Mouse (Mus musculus): ENCODE results near the gene Zfp651.

The Zfp651 gene

DNA sequence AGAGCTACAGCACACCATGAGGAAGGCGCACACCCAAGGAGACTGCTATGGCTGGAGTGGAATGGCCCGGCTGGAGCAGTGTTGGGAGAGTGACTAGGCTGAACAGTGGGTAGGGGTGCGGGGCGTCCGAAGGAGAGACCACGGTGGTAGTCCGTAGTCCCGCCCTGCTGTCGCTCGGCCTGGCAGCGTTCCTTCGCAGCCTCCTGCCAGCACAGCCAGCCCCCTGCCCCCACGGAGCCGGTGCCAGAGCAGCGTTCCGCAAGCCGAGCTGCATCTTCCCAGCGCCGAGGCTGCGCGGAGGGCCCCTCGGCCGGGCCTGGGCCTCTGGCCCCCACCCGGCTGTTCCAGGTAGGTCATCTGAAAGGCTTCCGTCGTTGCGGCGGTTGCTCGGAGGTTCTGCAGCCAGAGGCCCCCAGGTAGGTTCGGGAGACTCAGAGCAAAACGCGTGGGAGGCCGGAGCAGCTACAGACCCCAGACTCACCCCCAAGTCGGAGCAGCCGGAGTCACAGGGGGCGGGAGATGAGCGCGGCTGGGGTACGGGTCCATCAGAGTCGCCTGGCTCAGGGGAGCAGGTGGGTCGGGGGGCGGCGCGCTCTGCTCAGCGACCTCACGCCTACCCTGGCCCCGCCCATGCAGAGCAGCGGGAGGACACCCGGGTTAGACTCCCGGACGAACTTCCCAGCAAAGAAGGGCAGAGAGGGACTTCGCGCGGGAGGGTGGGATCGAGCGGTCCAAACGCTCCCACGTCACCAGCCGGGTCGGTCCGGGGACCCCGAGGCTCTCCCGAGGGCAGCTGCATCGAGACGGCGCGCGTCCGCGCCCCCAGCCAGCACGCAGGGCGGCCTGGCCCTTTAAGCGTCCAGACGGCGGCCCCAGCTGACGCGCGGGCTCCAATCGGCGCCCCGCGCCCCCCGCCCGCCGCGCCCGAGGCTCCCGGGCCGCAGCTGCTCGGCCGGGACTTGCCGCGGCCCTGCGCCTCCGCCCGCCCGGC is at the start of gene Zfp651:
Zfp651 (plus strand) TSS at position 240 of the 991 bp plus-strand sequence.
- peak; percentile 82 for DNase-seq (ENCODE audit: low spot score)

DNA sequence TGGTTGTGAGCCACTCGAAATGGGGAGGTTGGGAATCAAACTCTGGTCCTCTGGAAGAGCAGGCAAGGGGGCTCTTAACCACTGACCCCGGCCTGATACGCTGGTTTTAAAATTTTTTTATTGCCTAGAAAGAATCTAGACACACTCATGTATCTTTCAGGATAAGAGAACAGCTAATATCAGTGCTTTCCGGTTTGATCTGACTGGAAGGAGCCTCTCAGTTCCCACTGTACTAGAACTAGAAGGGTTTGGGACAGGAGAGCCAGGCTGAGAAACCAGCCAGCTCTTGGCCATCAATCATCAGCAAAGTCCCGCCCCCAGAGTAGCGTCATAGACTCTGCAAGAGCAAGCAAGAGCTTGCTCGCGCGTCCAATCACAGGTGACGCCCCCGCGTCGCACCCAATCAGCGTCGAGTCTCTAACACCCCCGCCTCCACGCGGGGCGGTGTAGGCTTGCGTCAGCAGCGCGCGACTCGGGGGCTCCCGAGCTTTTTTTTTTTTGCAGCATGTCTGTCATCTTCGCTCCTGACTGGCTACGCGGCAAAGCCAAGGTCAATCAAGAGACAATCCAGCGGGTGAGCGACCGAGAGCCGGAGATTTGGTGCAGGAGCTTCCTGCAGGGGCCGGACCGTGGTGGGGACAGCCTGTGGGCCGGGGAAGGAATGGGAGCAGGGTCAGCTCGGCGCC is 49.1 kb upstream of the Zfp651 start, which contains the start of gene Ss18l2:
Ss18l2 (plus strand) TSS at position 432 of the 686 bp plus-strand sequence.
- DNase-seq (ENCODE audit: low spot score), result peak; percentile 99

DNA sequence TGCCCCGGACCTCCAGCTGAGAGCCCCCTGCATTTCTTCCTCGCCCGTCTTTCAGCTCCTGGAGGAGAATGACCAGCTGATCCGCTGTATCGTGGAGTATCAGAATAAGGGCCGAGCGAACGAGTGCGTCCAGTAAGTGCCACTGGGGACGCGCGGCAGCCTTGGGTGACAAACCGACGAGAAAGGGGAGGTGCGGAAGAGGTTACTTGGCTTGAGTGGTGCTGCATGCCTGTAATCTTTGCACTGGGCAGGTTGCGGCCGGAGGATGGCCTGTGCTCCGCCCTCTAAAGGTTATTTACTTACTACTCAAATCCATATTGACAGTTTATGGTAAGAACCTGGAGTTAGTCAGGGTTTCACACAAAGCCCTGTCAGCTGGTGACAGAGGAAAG is 48.5 kb upstream of the Zfp651 start:
- no peak for DNase-seq (ENCODE audit: low spot score)

DNA sequence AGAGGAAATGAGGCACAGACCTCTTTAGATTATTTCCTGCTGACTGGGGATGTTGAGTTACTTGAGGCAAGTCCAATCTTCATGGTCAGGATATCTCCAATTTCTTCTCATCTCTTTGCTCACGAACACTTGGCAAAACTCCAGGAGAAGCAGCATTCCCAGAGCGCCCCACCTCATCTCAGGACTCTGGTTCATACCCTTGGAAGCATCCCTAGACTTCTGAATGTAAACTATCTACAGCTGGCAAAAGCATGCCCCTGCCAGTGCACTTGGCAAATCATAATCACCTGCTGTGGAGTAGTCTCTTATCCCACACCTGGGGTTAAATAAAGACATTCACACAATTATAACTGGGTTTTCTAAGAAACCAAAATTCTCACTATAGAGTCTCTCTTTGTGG is 42.1 kb upstream of the Zfp651 start:
- DNase-seq (ENCODE audit: low spot score), result no peak

DNA sequence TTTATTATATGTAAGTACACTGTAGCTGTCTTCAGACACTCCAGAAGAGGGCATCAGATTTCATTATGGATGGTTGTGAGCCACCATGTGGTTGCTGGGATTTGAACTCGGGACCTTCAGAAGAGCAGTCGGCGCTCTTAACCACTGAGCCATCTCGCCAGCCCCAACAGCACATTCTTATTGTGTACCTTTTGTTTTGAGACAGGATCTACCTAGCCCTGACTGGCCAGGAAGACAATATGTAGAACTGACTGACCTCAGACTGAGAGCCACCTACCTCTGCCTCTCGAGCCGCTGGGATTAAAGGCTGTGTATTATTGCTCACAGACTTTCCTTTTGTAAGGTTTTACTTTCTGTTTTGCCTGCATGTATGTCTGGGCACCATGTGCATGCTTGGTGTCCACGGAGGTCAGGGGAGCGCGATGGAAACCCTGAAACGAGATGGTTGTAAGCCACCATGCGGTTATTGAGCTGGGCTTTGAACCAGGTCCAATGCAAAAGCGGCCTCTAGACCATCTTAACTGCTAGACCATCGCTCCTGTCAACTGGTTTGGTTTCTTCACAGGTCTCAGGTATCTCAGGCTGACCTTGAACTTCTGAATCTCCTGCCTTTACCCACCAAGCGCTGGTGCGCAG is 40.9 kb upstream of the Zfp651 start:
- no peak for DNase-seq (ENCODE audit: low spot score)

DNA sequence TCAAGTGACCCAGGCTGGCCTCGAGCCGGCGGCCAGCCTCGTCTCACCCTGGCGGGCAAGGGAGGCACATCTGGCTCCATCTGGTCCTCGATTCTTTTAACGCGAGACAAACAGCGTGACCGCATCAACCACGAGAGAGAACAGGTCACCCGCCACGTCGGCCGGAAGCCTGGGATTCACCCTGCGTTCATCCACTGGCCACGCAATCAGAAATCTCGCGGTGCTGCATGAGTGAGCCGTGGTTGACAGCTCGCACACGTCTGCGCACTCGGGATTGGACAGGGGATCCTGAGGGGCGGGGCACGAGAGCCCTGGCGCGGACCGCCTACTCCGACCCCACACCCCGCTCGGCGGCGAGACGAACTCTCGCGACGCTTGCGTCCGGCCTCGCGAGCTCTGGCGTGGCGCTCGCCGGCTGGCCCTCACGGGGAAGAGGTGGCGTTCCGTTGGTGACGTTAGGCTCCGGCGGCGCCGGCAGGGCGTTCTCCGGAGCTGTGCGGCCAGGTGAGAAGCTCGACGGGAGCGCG is 40.3 kb upstream of the Zfp651 start, which contains the start of gene Nktr:
Nktr (plus strand) TSS at position 378 of the 527 bp plus-strand sequence.
- DNase-seq (ENCODE audit: low spot score), result peak; percentile 99

DNA sequence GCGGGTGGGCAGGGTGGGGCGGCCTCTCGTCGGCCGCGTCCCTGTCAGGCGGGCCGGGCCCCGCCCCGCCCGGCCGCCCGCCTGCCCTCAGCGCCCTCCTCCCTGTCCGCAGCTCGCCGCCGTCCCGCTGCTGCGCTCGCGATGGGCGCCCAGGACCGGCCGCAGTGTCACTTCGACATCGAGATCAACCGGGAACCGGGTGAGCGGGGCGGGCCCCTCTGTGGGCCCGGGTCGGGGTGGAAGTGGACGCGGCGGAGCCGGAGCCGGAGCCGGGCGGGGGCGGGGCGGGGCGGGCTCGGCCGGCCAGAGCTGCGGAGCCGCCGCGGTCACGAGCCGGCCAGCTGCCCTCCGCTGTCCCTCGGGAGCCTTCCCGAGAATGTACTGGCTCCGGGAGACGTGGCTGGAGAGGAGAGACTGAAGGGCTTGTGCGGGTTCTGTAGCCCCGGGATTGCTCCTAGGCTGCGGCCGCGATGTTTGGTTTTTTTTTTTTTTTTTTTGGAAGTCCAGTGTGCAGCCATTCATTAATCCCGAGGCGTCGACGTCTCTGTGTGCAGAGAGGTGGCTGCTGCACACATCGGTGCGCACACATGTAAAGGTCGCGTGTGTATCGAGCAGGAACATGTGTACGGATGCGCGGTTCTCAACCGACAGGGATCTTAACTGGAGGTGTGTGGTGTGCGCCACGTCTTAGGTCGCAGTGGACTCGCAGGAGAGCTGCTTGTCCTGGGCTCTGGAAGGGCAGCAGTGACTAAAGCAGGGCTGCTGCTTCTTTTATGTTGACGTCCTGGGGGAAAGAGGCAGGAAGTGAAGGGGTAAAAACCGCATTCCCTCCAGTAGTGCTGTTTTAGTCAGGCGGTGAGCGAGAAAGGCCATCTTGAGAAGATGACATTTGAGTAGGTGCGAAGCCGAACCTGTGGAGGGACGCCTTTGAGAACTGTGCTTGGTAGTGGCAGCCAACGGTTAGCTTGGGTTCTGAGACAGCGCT is 39.5 kb upstream of the Zfp651 start:
- peak; percentile 62 for DNase-seq (ENCODE audit: low spot score)

DNA sequence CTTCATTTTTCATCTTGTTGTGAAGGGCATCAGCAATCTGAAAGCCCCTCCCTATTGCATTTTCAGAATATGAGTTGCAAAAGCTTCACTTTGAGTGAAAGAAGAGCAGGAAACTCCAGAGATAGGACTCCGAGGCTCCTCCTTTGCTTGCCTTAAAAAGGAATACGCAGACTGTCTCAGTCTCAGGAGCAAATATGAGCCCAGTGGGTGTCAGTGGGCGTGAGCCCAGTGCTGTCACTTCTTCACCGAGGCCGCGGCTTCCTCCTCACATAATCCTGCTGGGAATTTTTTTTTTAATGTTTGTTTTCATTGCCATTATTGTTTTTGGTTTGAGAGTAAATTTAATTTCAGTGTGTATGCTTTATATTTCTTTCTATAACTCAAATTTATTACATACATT is 18.6 kb upstream of the Zfp651 start:
- DNase-seq (ENCODE audit: low spot score), result no peak

DNA sequence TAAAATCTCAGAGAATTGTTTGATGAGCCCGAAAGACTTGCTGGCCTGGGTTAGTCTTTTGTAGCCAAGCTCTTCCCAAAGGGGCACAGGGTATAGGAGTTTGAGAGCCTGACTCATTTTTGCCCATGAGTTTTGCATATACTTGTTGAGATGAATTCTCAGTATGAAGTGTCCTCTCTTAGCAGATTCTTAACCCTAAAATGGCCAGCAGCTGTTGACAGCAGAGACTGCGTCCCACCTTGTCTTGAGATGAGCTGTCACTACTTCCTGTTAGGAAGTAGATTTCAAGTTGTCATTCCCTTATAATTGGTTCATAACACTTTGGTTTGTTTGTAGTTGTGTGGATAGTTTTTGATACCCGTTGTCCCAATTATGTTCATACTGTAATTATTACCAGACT is 18.0 kb upstream of the Zfp651 start:
- DNase-seq (ENCODE audit: low spot score), result no peak

DNA sequence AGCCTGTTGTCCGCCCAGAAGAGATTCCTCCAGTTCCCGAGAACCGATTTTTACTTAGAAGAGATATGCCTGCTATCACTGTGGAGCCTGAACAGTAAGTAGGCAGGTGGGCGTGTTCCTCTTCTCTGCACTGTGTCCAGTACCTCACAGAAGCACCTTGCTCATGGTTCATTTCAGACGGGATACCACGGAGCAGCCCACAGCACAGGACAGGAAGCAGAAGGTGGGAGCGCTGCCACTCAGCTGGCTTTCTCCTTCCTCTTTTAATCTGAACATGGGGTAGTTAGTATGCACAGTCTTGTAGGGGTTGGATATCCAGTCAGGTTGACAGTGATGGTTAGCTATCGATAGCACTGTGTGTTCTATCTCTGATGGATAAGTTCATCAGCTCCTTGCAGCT is 15.1 kb upstream of the Zfp651 start:
- no peak for DNase-seq (ENCODE audit: low spot score)

DNA sequence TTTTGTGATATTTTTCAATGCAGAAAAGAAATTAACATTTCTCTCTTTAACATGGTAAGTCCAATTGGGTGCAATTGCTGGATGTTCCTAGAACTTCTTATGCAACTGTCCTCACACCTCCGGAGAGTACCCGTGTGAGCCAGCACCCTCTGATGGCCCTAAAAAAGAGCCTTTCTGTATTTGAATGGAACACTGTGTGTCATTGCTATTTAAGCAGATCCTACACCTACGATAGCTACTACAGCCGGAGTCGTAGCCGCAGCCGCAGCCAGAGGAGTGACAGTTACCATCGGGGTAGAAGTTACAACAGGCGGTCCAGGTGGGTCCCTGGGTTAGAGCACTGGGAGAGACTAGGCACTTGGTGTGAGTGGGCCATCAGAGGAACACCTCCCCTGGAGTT is 6.4 kb upstream of the Zfp651 start:
- no peak for DNase-seq (ENCODE audit: low spot score)

DNA sequence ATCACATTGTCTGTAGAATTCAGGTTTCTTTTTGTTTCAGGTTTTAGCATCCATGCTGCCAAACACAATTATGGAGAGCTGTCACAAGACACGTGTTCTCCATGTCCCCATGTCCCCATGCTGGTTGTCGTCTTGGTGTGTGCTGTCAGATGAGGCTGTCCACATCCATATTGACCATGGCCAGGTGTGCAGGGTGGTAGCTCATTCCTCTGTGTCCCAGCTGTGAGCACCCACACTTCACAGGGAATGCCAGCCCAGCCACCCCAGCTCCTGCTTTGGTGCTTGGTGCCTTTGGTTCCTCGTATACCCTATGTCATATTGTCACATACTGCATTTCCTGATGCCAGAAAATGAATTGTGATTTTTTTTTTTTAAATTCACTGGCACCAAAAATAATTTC is 4.5 kb upstream of the Zfp651 start:
- no peak for DNase-seq (ENCODE audit: low spot score)

DNA sequence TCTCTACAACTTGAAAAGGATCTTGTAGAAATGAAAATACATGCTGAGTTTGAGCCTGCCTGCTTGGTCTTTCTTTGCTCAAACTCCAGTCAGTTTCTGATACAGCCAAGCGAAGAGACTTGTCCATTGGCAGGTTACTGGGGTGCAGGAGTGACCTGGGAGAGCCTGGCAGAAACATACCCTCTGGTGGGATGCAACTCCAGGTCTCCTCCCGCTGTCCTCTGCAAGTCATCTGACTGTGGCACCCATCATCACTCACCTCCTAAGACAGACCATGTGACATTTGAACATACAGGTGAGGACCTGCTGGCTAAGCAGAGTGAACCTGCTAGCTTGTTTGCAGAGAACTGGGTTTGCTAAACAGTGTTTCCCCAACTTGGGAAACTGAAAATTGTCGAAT is 2.3 kb upstream of the Zfp651 start:
- DNase-seq (ENCODE audit: low spot score), result no peak

DNA sequence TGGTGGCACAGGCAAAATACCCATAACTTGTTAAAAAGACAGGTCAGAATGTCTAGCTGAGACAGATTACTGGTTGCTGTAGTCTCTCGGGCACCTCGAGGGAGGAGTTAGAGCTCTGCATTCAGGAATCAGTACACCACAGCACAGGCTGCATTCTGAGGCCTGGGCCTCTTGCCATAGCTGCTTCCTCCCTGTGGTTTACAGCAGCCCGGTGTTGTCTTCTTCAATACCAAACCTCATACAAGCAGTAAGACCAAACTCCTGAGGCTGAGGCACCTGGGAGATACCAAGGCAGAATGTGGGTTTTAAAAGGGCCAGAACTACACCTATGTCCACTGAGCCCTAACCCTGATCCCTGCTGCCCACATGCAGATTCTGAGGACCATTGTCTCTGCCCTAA is 1.7 kb upstream of the Zfp651 start:
- DNase-seq (ENCODE audit: low spot score), result no peak

DNA sequence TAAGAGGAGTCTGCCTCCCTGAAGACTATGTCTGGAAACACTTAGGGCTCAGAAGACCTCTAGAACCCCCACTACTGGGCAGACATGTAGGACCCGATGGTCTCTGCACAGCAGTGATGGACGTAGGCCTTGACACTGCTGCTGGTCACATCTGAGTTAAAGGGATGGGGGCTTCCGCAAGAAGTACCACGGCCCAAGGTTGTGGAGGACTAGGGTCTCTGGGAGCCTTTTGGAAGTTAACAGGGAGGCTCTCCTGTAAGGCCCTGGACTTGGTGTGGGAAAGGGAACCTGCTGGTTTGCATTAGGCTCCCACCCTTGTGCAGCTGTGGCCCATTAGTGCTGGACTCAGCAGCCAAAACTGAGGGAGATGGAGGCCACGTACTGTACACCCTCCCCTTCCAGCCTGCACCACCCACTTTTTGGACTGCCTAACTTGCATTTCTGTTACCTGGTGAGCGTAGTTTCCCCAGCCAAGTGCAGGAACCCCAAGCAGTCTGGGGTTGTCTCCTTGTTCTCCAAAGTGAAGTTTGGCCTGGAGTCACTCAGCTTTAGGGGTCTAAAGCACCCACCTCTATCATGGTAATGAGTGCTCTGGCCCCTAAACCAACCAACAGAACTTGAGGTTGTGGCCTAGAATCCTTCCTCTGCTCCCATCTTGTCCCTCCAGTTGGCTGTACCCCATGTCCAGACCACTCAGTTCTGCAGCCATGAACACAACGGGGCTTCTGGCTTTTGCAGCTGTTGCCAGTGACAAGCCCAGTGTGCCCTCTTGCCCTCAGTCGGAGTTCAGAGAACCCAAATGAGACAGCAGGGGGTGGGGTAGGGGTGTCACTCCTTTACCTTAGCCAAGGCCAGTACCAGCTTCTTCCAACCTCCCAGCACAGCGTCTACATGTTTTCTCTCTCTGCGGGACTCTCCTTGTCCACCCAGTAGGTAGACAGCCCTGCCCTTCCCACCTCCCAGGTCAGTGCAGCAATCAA is 1.0 kb upstream of the Zfp651 start:
- peak; percentile 18 for DNase-seq (ENCODE audit: low spot score)

DNA sequence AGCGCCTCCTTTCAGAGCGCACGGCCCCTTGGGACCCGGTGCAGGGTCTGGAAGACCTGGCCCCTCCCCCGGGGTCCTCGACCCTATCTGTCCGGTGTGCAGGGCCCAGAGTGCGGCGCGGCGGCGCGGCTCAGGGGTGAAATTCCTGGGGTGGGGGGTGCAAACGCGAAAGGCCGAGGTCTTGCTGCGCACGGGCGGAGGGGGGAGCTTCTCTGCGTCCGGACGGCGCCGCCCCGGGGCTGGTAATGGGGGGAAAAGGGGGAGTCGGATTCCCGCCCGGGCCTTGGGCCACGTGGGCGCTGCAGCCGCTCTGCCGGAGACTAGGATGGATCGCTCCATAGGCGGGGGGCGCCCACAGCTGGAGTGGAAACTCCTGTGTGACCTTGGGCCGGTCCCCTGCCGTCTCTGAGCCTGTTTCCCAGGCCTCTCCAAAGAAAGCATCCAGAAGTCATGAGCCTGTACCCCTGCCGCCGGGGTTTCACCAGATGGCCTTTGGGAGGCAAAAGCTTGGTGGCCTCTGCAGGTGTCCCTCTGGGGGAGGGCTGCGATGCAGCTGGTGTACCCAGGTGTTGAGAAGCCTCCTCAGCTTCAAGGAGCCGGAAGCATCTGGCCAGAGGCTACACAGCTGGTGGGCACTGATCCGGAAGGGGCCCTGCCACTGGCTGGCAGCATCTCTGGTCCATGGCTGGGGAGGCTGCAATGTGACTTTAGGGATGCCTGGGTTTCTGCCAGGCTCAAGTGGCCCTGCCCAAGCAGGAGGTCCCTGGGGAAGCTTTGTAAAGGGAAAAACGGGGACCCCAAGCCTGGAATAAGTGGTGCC is 1.4 kb downstream of the Zfp651 start:
- peak; percentile 78 for DNase-seq (ENCODE audit: low spot score)

DNA sequence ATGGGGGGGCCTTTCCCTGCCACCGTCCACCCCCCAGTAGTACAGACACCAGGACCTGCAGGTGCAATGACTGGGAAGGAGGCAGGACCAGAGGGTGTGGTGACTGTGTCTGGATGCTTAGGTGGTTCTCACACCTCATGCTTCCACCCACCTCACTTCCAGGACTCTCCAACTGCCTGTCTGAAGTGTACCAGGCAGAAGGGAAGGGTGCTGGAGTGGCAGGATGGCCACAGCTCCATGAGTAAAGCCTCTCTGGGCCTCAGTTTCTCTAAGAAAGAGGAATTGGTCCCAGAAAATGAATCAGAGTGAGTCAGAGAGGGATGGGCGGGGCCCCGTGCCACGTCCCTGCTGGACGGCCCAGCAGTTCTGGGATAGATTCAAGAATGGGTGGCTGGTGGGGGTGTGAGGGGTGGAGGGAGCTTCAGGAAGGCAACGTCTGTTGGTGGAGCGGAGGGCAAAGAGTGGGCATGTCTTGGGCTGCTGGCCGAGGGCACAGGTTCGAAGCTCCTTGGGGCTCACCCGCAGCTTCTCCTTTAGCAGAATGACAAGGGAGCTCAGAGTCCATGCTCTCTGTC is 2.0 kb downstream of the Zfp651 start:
- no peak for DNase-seq (ENCODE audit: low spot score)

DNA sequence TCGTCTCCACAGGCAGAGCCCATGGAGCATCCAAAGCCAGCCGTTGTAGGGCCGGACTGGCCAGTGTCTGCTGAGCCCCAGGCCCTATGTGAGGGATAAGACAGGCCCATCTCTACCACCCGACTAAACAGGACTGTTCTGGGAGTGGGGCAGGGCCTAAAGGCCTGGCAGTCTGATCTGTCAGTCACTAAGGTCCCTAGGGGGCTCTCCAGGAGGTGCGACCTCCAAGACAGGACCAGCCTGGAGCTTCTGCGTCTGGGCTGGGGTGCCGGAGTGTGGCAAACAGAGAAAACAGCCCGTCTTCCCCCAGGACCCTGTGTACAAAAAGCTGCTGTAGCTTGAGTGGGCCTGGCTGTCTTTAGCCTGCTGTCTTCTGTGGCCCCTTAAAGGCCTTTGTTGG is 2.7 kb downstream of the Zfp651 start:
- DNase-seq (ENCODE audit: low spot score), result no peak

DNA sequence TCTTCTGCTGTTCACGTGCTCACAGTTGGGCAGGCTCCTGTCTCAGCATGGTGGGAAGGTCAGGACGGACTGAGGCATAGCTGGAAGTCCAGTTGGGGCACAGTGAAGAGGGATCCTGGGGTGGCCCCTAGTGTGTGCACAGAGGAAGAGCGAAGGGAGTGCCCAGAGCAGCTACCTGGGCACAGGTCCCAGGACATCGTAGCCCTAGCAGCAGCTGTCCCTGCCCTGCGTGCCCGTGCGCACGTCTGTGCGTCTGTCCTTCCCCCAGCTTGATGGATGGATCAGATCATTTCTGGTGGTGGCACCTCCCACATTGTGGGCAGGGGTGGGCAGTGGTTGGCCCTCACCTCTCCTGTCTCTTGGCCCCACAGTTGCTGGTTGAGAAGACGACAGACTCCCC is 3.1 kb downstream of the Zfp651 start:
- no peak for DNase-seq (ENCODE audit: low spot score)
